Mouse (Mus musculus) liver, embryonic 16.5 days (tissue): ENCODE data around the gene Kyat1. TPM values are rescaled to one million over a fixed set of nuclear protein-coding genes. Genes with fewer than 3 reads are reported as not detected.

Experiments used
- ATAC-seq: fragments of 200-750 bp; cut with Nextera tagmentation; 2 replicates; pipeline ENCODE4 v1.8.0; 2017; ENCODE audit warnings: low read depth, mild to moderate bottlenecking, moderate number of reproducible peaks, moderate library complexity
- H3K27ac ChIP-seq: fragments of 300-500 bp; sonication (generic); 2 replicates; pipeline ENCODE4 v1.5.1; 2014; ENCODE audit warnings: mild to moderate bottlenecking, low read length
- H3K27me3 ChIP-seq: fragments of 300-500 bp; sonication (generic); 2 replicates; pipeline ENCODE4 v1.6.1; 2014; ENCODE audit warnings: low read depth, low read length, mixed read lengths; ENCODE audit not compliant: control insufficient read depth, insufficient read depth
- H3K36me3 ChIP-seq: fragments of 300-500 bp; sonication (generic); 2 replicates; pipeline ENCODE4 v1.6.1; 2014; ENCODE audit warnings: mild to moderate bottlenecking; ENCODE audit not compliant: control insufficient read depth, insufficient read depth
- H3K4me1 ChIP-seq: fragments of 300-500 bp; sonication (generic); 2 replicates; pipeline ENCODE4 v1.6.1; 2014; ENCODE audit warnings: low read depth, low read length, mixed read lengths; ENCODE audit not compliant: control insufficient read depth
- H3K4me2 ChIP-seq: fragments of 300-500 bp; sonication (generic); 2 replicates; pipeline ENCODE4 v1.6.1; 2014; ENCODE audit warnings: low read depth, low read length, mixed read lengths
- H3K4me3 ChIP-seq: fragments of 300-500 bp; sonication (generic); 2 replicates; pipeline ENCODE4 v1.5.1; 2014; ENCODE audit warnings: low read depth, mild to moderate bottlenecking, low read length
- H3K9ac ChIP-seq: fragments of 300-500 bp; sonication (generic); 2 replicates; pipeline ENCODE4 v1.6.1; 2014; ENCODE audit warnings: low read depth, low read length
- H3K9me3 ChIP-seq: fragments of 300-500 bp; sonication (generic); replicated peaks from 2 replicates; pipeline ENCODE4 v1.6.1; 2016; ENCODE audit warnings: low read length; ENCODE audit not compliant: control insufficient read depth
- WGBS: fragments of 180-500 bp; shearing (Covaris S2); extraction: QIAGEN DNeasy Blood & Tissue Kit; methylation state at CpG from one replicate; pipeline ENCODE4 v1.1.7; 2014; ENCODE audit not compliant: insufficient replicate concordance; 5-methylcytosine and 5-hydroxymethylcytosine counted together
- polyA plus RNA-seq: library from polyadenylated mRNA; unstranded; fragments of >200 nt; fragmentation: Nextera tagmentation; extraction: Ambion mirVana; gene quantifications from 2 replicates; pipeline ENCODE4 v1.2.1, GENCODE M21; 2015

Kyat1 gene
- polyA plus RNA-seq, 1 experiment from 2014 or later = 14.2 TPM

DNA sequence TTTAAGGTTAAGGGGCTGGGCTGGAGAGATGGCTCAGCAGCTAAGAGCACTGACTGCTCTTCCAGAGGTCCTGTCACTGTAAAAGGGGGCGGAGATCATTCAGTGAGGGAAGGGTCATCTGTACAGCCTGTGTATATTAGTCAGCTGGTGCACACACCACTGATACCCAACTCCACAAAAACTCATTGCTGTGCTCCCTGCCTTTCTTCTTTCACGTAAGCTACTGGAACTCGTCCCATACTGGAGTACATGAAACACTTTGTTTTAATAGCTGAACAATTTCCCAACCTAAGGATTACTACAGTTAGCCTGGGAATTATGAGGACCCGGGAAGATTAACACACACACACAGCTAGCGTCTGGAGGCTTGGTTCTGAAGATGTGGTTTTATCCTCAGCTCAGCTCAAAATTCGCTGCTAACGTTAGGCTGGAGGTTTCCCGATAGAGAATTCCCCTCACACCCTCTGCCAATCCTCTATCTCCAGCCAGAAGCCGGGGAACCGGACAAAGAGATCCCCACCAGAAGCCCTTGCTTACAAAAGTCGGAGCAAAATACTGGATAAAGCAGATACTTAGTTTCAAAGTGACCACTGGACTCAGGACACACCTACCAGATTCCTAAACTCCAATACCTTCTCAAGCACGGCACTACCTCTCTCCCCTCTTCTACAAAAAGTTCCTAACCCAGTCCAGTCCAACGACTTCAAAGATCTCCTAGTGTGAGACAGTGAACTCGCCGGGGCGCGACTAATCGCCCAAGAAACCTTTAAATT, 31.0 kb upstream of the Kyat1 start:
- peak overlapping the region; percentile 94 for H3K4me3 ChIP-seq
- ATAC-seq = no peak
- peaks cover 10% of the 10 kb centered on the region for H3K36me3 ChIP-seq
- no peaks in the 10 kb centered on the region for H3K27me3 ChIP-seq
- peak overlapping the region; percentile 86 for H3K4me2 ChIP-seq
- peaks cover 2% of the 10 kb centered on the region; the same call in 1 of the 2 replicates for H3K9me3 ChIP-seq
- H3K4me1 ChIP-seq = peaks cover 32% of the 10 kb centered on the region
- 4% methylated on average over 18 of the region's 18 CpGs for WGBS
- peak overlapping the region; percentile 77 for H3K27ac ChIP-seq
- H3K9ac ChIP-seq = peak overlapping the region; percentile 95

DNA sequence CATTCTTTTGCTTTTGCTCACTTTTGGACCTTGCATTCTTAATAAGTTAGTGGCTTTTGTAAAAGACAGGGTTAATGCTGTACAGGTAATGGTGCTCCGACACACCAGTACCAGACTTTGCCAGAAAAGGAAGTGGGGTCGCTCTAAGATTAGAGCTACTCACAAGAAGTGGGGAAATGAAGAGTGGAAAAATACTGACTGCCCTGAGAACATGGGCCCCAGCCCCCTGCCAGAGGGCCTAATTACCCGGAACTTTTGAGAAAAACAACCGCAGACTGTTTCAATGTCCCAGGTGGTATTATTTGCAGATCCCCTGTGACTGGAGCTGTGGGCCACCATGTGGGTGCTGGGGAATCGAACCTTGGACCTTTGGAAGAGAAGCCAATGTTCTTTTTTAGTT, 29.9 kb upstream of the Kyat1 start:
- H3K27me3 ChIP-seq = no peaks in the 10 kb centered on the region
- ATAC-seq = no peak
- no peak overlapping the region for H3K9ac ChIP-seq
- H3K9me3 ChIP-seq = peaks cover 4% of the 10 kb centered on the region; the same call in 1 of the 2 replicates
- 42% methylated on average over 5 of the region's 5 CpGs for WGBS
- no peak overlapping the region for H3K4me2 ChIP-seq
- no peak overlapping the region for H3K4me3 ChIP-seq
- H3K36me3 ChIP-seq = peaks cover 2% of the 10 kb centered on the region
- no peak overlapping the region for H3K27ac ChIP-seq
- peaks cover 29% of the 10 kb centered on the region for H3K4me1 ChIP-seq

DNA sequence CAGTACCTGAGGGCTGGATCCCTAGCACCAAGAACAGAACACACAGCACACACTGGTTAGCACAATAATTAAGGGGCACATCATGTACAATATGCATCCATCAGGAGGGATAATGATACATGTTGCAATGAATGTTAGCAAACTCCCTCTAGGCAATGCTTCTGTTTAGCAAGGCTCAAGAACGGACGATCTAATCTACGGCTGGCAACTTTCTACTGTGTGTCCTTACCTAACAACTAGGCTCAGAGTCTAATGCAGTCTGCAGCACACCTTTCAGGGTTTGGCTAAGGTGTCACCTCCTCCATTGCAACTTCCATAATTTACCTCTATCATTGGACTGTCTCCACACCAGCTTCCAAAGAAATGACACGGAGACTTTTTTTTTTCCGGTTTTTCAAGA, 10.6 kb upstream of the Kyat1 start:
- Histone ChIP-seq H3K27ac (no peak overlapping the region), H3K4me1 (no peaks in the 10 kb centered on the region; the same call in 1 of the 2 replicates), H3K9ac (no peak overlapping the region), H3K36me3 (no peaks in the 10 kb centered on the region), H3K9me3 (no peaks in the 10 kb centered on the region), H3K27me3 (no peaks in the 10 kb centered on the region), H3K4me2 (no peak overlapping the region), H3K4me3 (no peak overlapping the region)
- ATAC-seq = no peak
- 78% methylated on average over 5 of the region's 5 CpGs for WGBS

DNA sequence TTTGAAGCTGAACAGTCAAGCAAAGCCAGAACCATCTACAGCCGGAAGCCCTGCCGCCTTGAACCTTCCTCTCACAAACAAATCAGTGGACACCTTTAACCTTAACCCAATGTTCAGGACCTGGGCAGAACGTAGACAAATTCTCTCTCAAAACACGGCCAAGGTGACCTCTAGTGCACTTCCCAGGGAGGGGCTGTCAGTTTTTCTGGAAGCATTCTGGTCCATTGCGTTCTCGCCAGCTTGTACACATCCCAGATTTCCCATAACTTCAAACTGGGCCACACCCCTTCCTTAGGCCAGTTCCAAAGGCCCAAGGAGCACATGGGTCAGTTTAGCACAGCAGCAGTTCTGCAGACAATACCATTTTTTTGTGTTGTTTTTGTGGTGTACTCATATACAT, 9.8 kb upstream of the Kyat1 start:
- Histone ChIP-seq H3K9ac (no peak overlapping the region), H3K4me2 (no peak overlapping the region), H3K4me3 (no peak overlapping the region), H3K4me1 (no peaks in the 10 kb centered on the region; the same call in 1 of the 2 replicates), H3K27me3 (no peaks in the 10 kb centered on the region), H3K9me3 (no peaks in the 10 kb centered on the region), H3K27ac (no peak overlapping the region), H3K36me3 (no peaks in the 10 kb centered on the region)
- no peak for ATAC-seq
- WGBS = 64% methylated on average over 6 of the region's 6 CpGs

DNA sequence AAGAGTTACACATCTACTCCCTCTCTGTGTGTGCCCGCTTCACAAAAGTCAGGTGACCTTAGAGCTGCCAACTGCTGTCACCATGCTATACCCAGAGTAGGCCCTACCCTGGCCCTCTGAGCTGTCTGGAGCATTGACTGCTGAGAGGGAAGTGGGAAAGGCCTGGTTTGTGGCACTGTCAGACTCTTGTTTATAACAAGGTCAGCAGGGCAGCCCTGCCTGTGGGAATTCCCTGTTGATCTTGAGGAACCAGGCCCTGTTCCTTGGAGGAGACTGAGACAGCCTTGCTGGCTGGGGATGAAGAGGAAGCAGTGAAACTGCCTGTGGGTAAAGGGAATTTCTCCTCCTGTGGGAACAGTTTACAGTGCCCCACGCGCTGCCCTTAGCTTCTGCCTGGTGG, 9.1 kb upstream of the Kyat1 start:
- no peaks in the 10 kb centered on the region; the same call in 1 of the 2 replicates for H3K4me1 ChIP-seq
- H3K27ac ChIP-seq = no peak overlapping the region
- no peaks in the 10 kb centered on the region for H3K27me3 ChIP-seq
- ATAC-seq = no peak
- no peak overlapping the region for H3K9ac ChIP-seq
- WGBS = 70% methylated on average over 3 of the region's 3 CpGs
- H3K4me2 ChIP-seq = no peak overlapping the region
- H3K36me3 ChIP-seq = no peaks in the 10 kb centered on the region
- H3K4me3 ChIP-seq = no peak overlapping the region
- no peaks in the 10 kb centered on the region for H3K9me3 ChIP-seq

DNA sequence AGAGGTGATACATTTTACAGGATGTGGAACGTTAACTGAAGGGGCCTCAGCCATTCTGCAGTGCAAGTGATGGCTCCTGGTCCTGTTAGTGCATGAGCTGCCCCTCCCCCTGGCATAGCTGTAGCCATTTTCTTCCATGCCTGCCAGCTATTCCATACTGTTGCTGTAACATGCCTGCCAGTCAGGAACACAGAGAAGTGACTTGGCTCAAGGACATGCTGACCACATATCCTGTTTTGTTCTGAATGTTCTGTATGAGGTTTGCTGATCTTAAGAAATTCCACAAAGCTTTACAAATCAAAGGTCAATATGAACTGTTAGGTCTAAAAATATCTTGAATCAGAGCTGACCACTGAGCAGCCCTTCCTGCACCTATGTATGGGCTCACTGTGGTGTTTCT, 7.3 kb upstream of the Kyat1 start:
- Histone ChIP-seq H3K27me3 (no peaks in the 10 kb centered on the region), H3K9me3 (no peaks in the 10 kb centered on the region), H3K4me2 (no peak overlapping the region), H3K27ac (no peak overlapping the region), H3K36me3 (no peaks in the 10 kb centered on the region), H3K4me1 (no peaks in the 10 kb centered on the region; the same call in 1 of the 2 replicates), H3K9ac (no peak overlapping the region), H3K4me3 (no peak overlapping the region)
- whole genome bisulfite sequencing = 57% methylated on average over 1 of the region's 1 CpGs
- no peak for ATAC-seq

GRCm38 (mm10) chr2:30212169-30212545, 6.5 kb upstream of the Kyat1 start:
- no peak overlapping the region for H3K4me2 ChIP-seq
- 44% methylated on average over 4 of the region's 4 CpGs for WGBS
- H3K27ac ChIP-seq = peak overlapping the region; percentile 7; the same call in 1 of the 2 replicates
- H3K4me3 ChIP-seq = no peak overlapping the region
- H3K36me3 ChIP-seq = no peaks in the 10 kb centered on the region
- no peaks in the 10 kb centered on the region; the same call in 1 of the 2 replicates for H3K4me1 ChIP-seq
- no peaks in the 10 kb centered on the region for H3K27me3 ChIP-seq
- no peak for ATAC-seq
- no peak overlapping the region for H3K9ac ChIP-seq
- no peaks in the 10 kb centered on the region for H3K9me3 ChIP-seq

GRCm38 (mm10) chr2:30211408-30212168, 5.9 kb upstream of the Kyat1 start:
- H3K36me3 ChIP-seq = no peaks in the 10 kb centered on the region
- WGBS = 57% methylated on average over 6 of the region's 6 CpGs
- H3K27ac ChIP-seq = peak overlapping the region; percentile 7
- H3K4me3 ChIP-seq = no peak overlapping the region
- H3K9me3 ChIP-seq = no peaks in the 10 kb centered on the region
- peaks cover 2% of the 10 kb centered on the region for H3K4me1 ChIP-seq
- H3K9ac ChIP-seq = no peak overlapping the region
- H3K27me3 ChIP-seq = no peaks in the 10 kb centered on the region
- peak; percentile 41; the same call in 1 of the 2 replicates for ATAC-seq
- no peak overlapping the region for H3K4me2 ChIP-seq

DNA sequence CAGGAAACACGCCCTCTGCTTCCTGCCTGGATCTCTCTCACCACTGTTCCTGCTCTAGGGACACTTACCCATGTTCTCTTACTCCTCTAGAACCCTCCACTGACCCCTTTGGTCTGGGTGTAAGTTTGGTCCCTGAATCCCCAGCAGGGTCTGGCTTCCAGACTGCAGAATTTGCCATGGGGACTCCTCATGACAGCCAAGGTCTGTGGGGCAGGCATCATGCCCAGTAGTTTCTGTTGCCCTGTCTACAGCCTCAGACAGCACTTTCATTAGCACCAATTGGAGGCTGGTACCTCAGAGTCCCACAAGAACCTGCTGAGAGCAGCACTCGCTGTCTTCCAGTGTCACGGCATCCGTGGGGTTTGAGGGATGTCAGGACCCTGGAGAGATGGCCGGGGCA, 2.2 kb upstream of the Kyat1 start:
- no peak overlapping the region for H3K4me3 ChIP-seq
- H3K27ac ChIP-seq = no peak overlapping the region
- H3K9ac ChIP-seq = no peak overlapping the region
- WGBS = 66% methylated on average over 5 of the region's 5 CpGs
- peaks cover 13% of the 10 kb centered on the region for H3K4me1 ChIP-seq
- H3K4me2 ChIP-seq = no peak overlapping the region
- no peaks in the 10 kb centered on the region for H3K27me3 ChIP-seq
- H3K9me3 ChIP-seq = no peaks in the 10 kb centered on the region
- no peak for ATAC-seq
- no peaks in the 10 kb centered on the region for H3K36me3 ChIP-seq
